Mouse (Mus musculus) neural tube, embryonic 11.5 days (tissue): Measurements from ENCODE around the gene Fadd. TPM values are rescaled to one million over a fixed set of nuclear protein-coding genes. Genes with fewer than 3 reads are reported as not detected.

Source experiments
- ATAC-seq: fragments of 200-750 bp; cut with Nextera tagmentation; 2 replicates; pipeline ENCODE4 v1.8.0; 2017; ENCODE audit warnings: moderate number of reproducible peaks, mild to moderate bottlenecking, moderate TSS enrichment, moderate library complexity; ENCODE audit not compliant: insufficient read depth, low FRiP score, low TSS enrichment
- DNase-seq: peaks from one replicate; pipeline ENCODE4 v3.0.0-alpha.2; 2015; ENCODE audit warnings: low spot score
- H3K27ac ChIP-seq: fragments of 300-500 bp; sonication (generic); 2 replicates; pipeline ENCODE4 v1.5.1; 2014; ENCODE audit warnings: low read depth, mild to moderate bottlenecking, low read length
- H3K27me3 ChIP-seq: fragments of 300-500 bp; sonication (generic); 2 replicates; pipeline ENCODE4 v1.6.1; 2014; ENCODE audit warnings: mild to moderate bottlenecking, low read length, mixed read lengths; ENCODE audit not compliant: control insufficient read depth, insufficient read depth
- H3K36me3 ChIP-seq: fragments of 300-500 bp; sonication (generic); 2 replicates; pipeline ENCODE4 v1.6.1; 2014; ENCODE audit warnings: mild to moderate bottlenecking, low read length, moderate library complexity, mixed read lengths; ENCODE audit not compliant: control insufficient read depth, insufficient read depth
- H3K4me1 ChIP-seq: fragments of 300-500 bp; sonication (generic); 2 replicates; pipeline ENCODE4 v1.6.1; 2014; ENCODE audit warnings: low read length, mixed read lengths; ENCODE audit not compliant: control insufficient read depth, insufficient read depth
- H3K4me2 ChIP-seq: fragments of 300-500 bp; sonication (generic); 2 replicates; pipeline ENCODE4 v1.6.1; 2014; ENCODE audit warnings: low read depth, mild to moderate bottlenecking, moderate library complexity
- H3K4me3 ChIP-seq: fragments of 300-500 bp; sonication (generic); 2 replicates; pipeline ENCODE4 v1.5.1; 2014; ENCODE audit warnings: low read depth, low read length
- H3K9ac ChIP-seq: fragments of 300-500 bp; sonication (generic); 2 replicates; pipeline ENCODE4 v1.6.1; 2014; ENCODE audit warnings: mild to moderate bottlenecking, low read length
- H3K9me3 ChIP-seq: fragments of 300-500 bp; sonication (generic); 2 replicates; pipeline ENCODE4 v1.6.1; 2016; ENCODE audit warnings: low read length; ENCODE audit not compliant: control insufficient read depth
- WGBS: fragments of 180-500 bp; shearing (Covaris S2); extraction: QIAGEN DNeasy Blood & Tissue Kit; methylation state at CpG from one replicate; pipeline ENCODE4 v1.1.7; 2014; 5-methylcytosine and 5-hydroxymethylcytosine counted together
- polyA plus RNA-seq: library from polyadenylated mRNA; unstranded; fragments of >200 nt; fragmentation: Nextera tagmentation; extraction: Ambion mirVana; gene quantifications from 2 replicates; pipeline ENCODE4 v1.2.1, GENCODE M21; 2014

Fadd gene
- polyA plus RNA-seq, 1 experiment from 2014 or later, result 9.4 TPM

DNA sequence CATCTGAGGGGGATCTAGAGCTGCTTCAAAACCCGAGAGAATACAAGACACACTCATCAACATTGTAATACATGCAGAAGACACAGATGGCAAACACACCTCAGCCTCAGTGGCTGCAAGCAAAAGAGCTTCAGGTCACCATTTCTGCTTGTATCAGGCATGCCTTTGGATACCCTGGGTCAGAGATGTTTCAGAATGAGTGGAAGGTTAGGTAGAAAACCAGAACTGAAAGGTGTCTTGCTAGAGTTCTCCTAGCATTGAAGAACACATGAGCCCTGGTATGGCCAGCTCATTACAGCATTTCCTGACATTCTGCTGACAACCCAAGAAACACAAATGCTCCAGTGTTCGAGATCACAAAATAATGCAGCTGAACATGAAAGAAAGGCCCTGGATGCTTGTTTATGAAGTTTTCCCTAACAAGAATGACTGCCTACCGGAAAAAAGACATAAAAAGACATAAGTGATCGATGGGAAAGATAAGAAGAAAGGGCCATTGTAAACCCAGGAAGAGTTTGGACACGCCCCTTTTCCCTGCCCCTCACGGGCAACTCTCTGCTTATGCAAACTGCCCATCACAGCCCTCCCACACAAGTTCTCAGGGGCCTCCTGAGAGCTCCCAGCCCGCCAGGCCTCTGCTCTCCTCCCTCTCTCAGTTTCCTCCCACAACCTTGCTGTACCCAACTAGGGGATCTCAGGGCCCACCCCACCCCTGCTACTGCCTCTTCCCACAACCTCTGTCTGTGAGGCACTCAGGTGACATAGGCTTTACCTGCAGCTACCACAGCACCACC, 50.5 kb downstream of the Fadd start:
- Histone ChIP-seq H3K27ac (no peak overlapping the region), H3K36me3 (no peaks in the 10 kb centered on the region), H3K9me3 (no peaks in the 10 kb centered on the region), H3K4me2 (no peak overlapping the region), H3K4me1 (peaks cover 2% of the 10 kb centered on the region; the same call in 1 of the 2 replicates), H3K4me3 (no peak overlapping the region), H3K9ac (no peak overlapping the region), H3K27me3 (no peaks in the 10 kb centered on the region)
- DNase-seq, result peak; percentile 16
- WGBS, result 39% methylated on average over 7 of the region's 7 CpGs
- ATAC-seq, result no peak

GRCm38 (mm10) chr7:144529851-144530250, 52.4 kb downstream of the Fadd start:
- H3K27ac ChIP-seq, result no peak overlapping the region
- H3K36me3 ChIP-seq, result no peaks in the 10 kb centered on the region
- no peak overlapping the region for H3K4me3 ChIP-seq
- H3K4me2 ChIP-seq, result no peak overlapping the region
- 86% methylated on average over 3 of the region's 3 CpGs for WGBS
- H3K9ac ChIP-seq, result no peak overlapping the region
- no peaks in the 10 kb centered on the region for H3K27me3 ChIP-seq
- no peak for ATAC-seq
- H3K9me3 ChIP-seq, result no peaks in the 10 kb centered on the region
- DNase-seq, result no peak
- peaks cover 2% of the 10 kb centered on the region; the same call in 1 of the 2 replicates for H3K4me1 ChIP-seq

DNA sequence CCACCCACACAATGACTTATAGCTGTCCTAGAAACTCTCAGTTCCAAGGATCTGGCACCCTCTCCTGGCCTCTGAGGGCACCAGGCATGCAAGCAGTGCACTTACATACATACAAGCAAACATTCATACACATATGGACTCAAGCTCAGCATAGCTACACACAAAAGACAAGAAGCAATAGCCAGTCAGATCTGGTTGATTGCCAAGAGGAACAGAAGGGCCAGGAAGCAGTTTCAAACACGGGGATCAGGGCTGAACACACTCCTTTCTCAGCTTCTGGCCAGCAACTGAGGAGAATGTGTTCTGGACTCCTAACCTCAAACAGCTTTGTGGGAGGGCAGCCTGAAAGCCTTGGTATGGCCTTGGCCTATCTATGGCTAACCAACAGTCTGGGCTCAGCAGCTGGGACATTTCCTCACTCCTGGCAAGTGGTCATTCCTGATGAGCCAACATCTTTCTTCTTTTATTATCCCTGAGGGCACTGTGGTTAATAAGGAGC, 54.5 kb downstream of the Fadd start:
- Histone ChIP-seq H3K9ac (no peak overlapping the region), H3K27me3 (no peaks in the 10 kb centered on the region), H3K9me3 (no peaks in the 10 kb centered on the region), H3K27ac (no peak overlapping the region), H3K4me2 (no peak overlapping the region), H3K4me1 (peaks cover 2% of the 10 kb centered on the region; the same call in 1 of the 2 replicates), H3K36me3 (no peaks in the 10 kb centered on the region), H3K4me3 (no peak overlapping the region)
- ATAC-seq (no peak), DNase-seq (no peak)
- WGBS, result 88% methylated on average over 1 of the region's 1 CpGs

Other genes with a start within 250 kb of the Fadd start
- gene Cttn, start 111.5 kb downstream of the Fadd start, polyA plus RNA-seq, result 186 and 202 TPM in 2 replicates
- gene Ppfia1, start 28.7 kb downstream of the Fadd start, polyA plus RNA-seq, result 45.0 and 49.6 TPM in 2 replicates
- gene Ano1, start 169.5 kb upstream of the Fadd start, polyA plus RNA-seq, result 2.6 and 3.2 TPM in 2 replicates